Mouse (Mus musculus) kidney, adult 8-10 months (tissue): ENCODE measurements around the gene Crygb.
A peak's percentile ranks its signal among the peaks of the same experiment; 100 is the strongest.
"Not testable (repeated sequence)": the region's sequence is repeated elsewhere in the genome, so short reads cannot be mapped to it uniquely, and the experiment has no call there.

Experiments
- DNase-seq, 2 experiments: peaks; one replicate each; pipeline ENCODE4 v3.0.0; 2022

The Crygb gene

DNA sequence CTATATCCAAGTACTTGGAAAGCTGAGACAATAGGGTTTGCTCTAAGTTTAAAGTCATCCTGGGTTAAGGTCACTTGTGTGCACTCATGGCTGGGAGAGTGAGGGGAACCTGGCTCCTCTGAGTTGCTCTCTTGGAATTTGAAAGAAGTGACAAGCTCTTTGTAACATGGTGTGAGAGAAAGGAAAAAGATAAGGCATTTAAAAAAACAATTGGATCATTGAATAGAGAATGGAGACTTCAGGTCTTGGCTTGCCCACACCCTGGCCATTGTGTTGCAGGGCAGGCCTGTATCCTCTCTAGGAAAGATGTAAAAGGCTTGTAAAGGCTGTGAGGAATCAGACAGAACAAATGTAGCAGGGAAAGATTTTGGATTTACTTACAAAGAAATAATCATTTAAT, 14.2 kb downstream of the Crygb start:
- no peak for DNase-seq

GRCm38 (mm10) chr1:65064201-65064600, 17.9 kb downstream of the Crygb start:
- no peak for DNase-seq

DNA sequence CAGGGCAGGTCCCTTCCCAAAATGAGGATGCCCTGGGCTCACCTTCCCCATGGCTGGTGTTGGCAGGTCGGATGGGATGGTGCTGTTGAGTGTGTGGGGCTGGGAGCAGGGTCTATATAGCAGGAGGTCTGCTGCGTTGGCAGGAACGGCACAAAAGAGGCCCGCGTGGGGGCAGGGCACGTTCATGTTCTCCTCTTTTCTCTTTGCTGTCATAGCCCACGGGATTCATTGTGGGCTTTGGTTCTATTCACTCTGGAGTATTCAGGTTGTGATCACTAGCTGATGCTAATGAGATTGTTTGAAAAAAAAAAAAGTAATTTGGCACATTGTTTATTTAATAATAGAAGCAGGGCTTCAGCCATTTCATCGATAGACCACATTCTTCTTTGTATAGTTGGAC, 18.7 kb downstream of the Crygb start, which contains the start of gene Crygd:
Crygd (minus strand) TSS at position 101 of the 400 bp plus-strand sequence.
- no peak for DNase-seq

DNA sequence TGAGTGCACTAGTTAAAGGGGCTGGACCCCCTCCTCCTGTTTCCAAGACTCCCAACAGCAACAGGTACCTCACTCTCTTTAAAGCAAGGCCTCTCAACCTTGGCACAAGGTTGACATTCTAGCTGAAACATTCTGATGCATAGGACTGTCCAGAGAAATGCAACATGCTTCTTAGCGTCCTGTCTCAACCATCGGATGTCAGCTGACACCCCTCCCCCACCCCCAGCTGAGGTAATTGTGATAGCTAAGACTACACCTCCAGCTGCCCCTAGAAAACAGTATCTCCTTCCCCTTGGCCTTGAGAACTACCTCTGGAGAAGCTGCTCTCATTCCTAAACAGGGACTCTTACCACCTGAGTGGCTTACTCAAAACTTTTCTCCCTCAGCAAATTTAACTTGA, 29.9 kb downstream of the Crygb start:
- DNase-seq = no peak

- no peak for DNase-seq
Observed at GRCm38 (mm10) chr1:65051696-65052095, 30.4 kb downstream of the Crygb start.

GRCm38 (mm10) chr1:65050952-65051351, 31.1 kb downstream of the Crygb start, which contains the start of gene Cryge:
Gene Cryge (minus strand): TSS chr1:65051149.
- not testable (repeated sequence) for DNase-seq

DNA sequence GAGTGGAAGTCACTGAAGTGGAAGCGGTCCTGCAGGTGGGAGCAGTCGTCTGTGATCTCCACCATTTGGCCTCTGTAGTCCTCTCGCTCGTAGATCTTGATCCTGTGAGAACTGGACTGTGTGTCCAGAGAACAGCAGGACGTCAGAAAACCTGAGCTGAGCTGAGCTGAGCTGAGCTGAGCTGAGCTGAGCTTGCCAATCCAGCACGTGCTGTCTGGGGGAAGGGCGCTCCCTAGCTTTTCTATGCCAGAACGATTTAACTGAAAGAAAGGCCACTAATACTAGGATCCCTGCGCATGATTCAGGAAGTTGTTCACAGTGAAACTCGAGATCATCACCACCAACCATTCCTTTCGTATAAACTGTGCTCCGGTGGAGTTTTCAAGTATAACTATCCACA, 33.3 kb downstream of the Crygb start:
- DNase-seq = peak; percentile 43 to 50

- peak; percentile 6 to 14 for DNase-seq
Observed at GRCm38 (mm10) chr1:65046401-65047109, 35.5 kb downstream of the Crygb start.

GRCm38 (mm10) chr1:65043433-65043832, 38.7 kb downstream of the Crygb start:
- DNase-seq = no peak

DNA sequence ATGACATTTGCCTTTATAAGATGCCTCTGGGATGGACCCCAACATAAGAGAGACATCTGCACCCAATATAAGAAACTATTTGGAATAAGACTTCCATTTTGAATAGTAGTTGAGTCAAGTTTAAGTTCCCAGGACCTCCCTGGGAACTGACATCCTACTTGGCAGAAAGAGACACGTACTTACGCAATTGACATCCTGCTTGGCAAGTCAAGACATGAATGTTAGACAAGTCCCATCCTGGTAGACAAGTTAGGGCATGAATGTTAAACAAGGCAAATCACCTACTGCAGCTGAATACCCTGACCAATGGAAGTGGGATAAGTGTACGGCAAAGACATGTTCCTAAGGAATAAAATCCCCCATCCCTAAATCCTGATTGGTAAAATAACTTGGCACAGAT, 40.3 kb downstream of the Crygb start:
- DNase-seq = no peak

- no peak for DNase-seq
Observed at GRCm38 (mm10) chr1:65040806-65041205, 41.3 kb downstream of the Crygb start.

- DNase-seq = no peak
Observed at GRCm38 (mm10) chr1:65039679-65040078, 42.4 kb downstream of the Crygb start.

DNA sequence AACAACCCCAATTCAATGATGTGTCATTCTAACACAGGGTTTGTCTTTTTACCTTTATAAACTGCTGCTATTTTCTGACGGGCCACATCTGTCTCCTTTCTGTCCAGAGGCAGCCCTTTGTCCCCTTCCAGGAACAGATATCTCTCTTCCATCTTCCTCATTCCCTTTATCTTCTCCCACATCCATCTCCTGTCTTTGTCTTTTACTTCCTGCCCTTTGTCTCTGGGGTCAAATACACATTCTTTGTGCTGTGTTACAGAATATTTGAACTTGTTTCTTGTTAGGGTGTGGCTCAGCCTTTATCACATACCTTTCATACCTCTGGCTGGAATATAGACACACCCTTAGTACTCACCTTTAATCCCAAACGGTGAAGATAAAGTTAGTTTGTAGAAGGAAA, 44.5 kb downstream of the Crygb start:
- DNase-seq = no peak

- no peak for DNase-seq
Observed at GRCm38 (mm10) chr1:65035513-65035912, 46.6 kb downstream of the Crygb start.

DNA sequence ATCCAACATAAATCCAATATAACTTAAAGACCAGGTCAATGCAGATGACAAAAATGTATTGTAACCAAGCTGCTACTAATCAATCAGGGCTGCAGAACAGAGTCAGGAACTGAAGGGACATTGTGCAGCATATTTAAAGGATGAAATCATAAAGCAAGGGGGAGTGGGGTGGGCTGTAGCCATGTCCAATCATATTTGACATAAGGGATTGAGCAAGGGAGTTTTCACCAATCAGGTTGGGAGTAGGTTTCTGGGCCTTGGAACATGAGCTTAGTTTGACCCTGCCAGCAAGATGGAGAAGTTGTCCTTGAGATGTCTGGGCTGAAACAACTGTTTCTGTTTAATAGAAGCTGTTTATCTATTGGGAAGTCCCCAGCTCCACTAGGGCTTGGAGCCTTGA, 49.4 kb downstream of the Crygb start, which contains the start of gene Akr1cl:
Akr1cl (minus strand) TSS at position 119 of the 400 bp plus-strand sequence.
- no peak for DNase-seq
